Mouse (Mus musculus) brain, embryonic 14.5 days (tissue): ENCODE data around the gene Wnt10a.

Experiments
- CTCF ChIP-seq: fragments of 200-500 bp; IDR thresholded peaks from 2 replicates; pipeline ENCODE4 v1.5.1; 2012; ENCODE audit warnings: inconsistent platforms, mild to moderate bottlenecking, moderate library complexity, borderline replicate concordance; ENCODE audit not compliant: insufficient read depth, insufficient read length; ENCODE audit errors: extremely low read depth
- POLR2A ChIP-seq: fragments of 200-500 bp; IDR thresholded peaks from 2 replicates; pipeline ENCODE4 v1.6.1; 2012; ENCODE audit warnings: mild to moderate bottlenecking, inconsistent platforms, borderline replicate concordance; ENCODE audit not compliant: poor library complexity, insufficient read depth, insufficient read length, severe bottlenecking; ENCODE audit errors: extremely low read depth

DNA sequence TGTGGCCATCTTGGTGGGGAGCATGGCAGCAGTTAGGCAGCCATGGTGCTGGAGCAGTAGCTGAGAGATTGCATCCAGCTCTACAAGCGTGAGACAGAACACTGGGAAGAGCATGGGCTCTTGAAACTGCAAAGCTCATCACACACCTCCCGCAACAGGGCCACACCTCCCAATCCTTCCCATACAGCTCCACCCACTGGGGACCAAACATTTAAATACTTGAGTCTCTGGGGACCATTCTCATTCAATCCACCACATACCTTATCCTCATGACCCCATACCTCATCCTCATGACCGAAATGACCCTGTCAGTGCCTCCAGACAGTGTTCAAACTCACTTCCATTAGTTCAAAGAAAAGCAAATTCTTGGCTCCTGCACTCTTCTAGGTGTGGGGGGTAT lies 41.9 kb downstream of the Wnt10a start:
- no peak for TF ChIP-seq POLR2A
- no peak for TF ChIP-seq CTCF
